Mouse (Mus musculus): ENCODE results near the gene Lsm10. TPM values are rescaled to one million over a fixed set of nuclear protein-coding genes. Genes with fewer than 3 reads are reported as not detected.
A peak's percentile ranks its signal among the peaks of the same experiment; 100 is the strongest.
"Not testable (repeated sequence)": the region's sequence is repeated elsewhere in the genome, so short reads cannot be mapped to it uniquely, and the experiment has no call there.

Lsm10 gene
- total RNA-seq, 2 experiments from 2014 or later: 9.2 to 12.8 TPM

- no peak for DNase-seq
- intact Hi-C loops (cut with DNase I): no loop called here
These were observed 4.5 kb upstream of the Lsm10 start for GRCm38 (mm10) chr4:126091873-126092272.

DNA sequence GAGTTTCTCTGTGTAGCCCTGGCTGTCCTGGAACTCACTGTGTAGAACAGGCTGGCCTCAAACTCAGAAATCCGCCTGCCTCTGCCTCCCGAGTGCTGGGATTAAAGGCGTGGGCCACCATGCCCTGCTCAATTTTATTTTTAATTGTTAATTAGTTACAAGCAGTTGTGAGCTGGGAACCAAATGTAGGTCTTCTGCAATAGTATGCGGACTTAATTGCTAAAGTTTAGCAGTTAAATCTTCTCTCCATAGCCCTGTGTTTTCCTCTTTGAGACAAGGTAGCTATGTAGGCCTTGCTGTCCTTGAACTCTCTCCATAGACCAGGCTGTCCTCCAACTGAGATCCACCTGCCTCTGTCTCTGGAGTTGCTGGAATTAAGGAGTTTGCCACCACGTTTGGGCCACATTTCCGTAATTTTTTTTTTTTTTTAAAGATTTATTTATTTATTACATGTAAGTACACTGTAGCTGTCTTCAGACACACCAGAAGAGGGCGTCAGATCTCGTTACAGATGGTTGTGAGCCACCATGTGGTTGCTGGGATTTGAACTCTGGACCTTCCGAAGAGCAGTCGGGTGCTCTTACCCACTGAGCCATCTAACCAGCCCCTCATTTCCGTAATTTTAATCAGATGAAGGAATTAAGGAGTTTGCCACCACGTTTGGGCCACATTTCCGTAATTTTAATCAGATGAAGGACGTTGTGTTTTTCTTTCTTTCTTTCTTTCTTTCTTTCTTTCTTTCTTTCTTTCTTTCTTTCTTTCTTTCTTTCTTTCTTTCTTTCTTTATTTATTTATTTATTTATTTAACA lies 597 bp upstream of the Lsm10 start:
- intact Hi-C loops (cut with DNase I); DNase-seq: not testable (repeated sequence)

GRCm38 (mm10) chr4:126097711-126098253 lies 1.4 kb downstream of the Lsm10 start:
- intact Hi-C loops (cut with DNase I): no loop called here
- no peak for DNase-seq

DNA sequence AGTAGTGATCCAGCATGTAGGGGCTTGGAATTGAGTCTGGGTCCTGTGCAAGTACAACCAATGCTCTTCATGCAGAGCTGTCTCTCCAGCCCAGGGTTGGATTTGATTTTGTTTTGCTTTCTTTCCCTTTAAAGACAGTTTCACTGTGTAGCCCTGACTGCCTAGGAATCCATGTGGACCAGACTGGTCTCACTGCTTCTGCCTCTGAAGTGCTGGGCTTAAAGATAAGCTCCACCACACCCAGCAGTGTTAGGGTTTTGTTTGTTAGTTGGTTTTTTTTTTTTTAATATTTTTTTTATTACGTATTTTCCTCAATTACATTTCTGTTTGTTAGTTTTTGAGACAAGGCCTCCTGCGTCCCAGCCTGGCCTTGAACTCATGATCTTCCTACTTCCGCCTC lies 2.9 kb downstream of the Lsm10 start:
- no peak for DNase-seq
- intact Hi-C loops (cut with DNase I): no loop called here

DNA sequence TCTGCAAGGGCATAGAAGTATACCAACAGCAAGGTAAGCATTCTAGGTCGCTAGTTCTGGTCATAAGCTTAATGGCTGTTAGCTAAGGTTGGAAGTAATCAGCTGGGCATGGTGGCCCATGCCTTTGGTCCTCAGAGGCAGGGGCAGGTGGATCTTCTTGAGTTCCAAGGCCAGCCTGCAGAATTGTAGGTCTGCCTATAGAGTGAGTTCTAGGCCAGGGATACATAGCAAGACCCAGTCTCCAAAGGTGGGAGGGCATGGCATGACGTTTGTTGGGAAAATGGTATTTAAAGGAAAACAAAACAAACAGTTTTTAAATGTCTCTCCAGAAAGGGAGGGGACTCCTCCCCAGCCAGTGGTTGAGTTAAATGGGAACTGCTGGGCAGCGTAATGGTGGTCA lies 4.3 kb downstream of the Lsm10 start:
- DNase-seq: no peak
- intact Hi-C loops (cut with DNase I): no loop called here

DNA sequence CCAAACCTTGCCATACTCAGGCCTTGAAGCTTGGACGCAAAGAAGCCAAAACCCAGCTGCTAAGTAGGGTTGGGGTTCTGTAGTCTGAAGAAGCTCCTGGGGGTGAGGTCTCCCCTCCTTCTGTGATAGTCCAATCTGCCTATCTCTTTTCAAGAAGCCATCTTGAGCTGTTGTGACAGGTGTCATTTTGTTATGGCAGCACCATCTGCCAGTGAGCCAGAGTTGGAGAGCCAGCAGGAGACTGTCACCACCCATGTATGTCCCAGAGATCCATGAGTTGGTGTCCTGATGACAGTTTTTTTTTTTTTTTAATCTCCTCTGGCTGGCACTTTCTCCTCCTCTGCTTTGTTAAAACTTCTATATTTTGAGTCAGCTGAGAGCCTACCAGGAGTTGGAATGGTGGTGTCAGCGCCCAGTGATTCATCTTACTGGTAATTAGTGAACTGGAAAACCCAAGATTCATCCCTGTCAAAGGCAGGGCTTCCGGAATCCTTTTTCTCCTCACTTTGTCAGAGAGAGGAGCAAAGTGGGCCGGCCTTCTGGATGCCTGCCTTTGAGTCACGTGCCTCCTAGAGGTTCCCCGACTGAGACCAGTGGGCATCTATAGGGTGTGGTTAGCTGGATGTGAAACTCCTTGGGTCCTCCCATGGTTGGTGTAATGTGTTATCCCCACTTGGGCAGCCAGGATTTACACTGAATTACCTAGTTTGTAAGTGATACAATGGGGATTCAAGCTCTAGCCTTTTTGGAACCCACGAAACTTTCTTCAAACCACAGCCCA lies 5.8 kb downstream of the Lsm10 start:
- peak in 1 of 2 experiments; percentile 40 for DNase-seq
- intact Hi-C loops (cut with DNase I): no loop called here

DNA sequence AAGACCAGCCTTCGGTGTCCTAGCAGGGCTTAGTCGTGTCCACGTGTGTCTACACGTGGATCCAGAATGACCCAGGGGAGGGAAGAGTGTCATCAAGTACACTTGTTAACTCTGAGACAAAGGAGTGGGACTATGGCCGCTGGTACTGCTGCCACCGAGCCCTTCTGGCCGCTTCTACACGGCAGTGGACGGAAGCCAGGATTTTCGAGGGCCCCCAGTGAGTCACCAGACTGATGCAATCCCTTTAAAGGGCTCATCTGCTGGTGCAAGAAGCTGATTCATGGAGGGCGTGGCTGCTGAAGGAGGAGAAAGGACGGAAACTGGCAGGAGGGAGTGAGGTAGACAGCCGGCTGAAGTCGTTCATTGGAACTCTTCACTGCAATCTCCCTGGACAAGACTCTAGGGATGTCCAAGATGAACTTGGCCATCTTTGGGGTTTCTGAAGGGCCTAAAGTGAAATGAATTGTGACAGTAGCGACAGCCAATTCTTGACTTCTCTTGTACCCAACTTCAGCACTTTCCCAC lies 6.7 kb downstream of the Lsm10 start:
- intact Hi-C loops (cut with DNase I): no loop called here
- peak; percentile 86 to 91 for DNase-seq

GRCm38 (mm10) chr4:126103590-126104068 lies 7.2 kb downstream of the Lsm10 start, which contains the start of gene Stk40:
Gene Stk40 (plus strand): TSS chr4:126103957.
- intact Hi-C loops (cut with DNase I): no loop called here
- DNase-seq: peak; percentile 95 to 97

GRCm38 (mm10) chr4:126104261-126105075 lies 8.0 kb downstream of the Lsm10 start:
- DNase-seq: peak in 1 of 2 experiments; percentile 26
- intact Hi-C loops (cut with DNase I): no loop called here

- DNase-seq: no peak
- intact Hi-C loops (cut with DNase I): no loop called here
These were observed 8.8 kb downstream of the Lsm10 start for GRCm38 (mm10) chr4:126105131-126105783.

GRCm38 (mm10) chr4:126108061-126108740 lies 11.8 kb downstream of the Lsm10 start:
- intact Hi-C loops (cut with DNase I): no loop called here
- DNase-seq: peak in 1 of 2 experiments; percentile 33

- no peak for DNase-seq
- intact Hi-C loops (cut with DNase I): no loop called here
These were observed 13.4 kb downstream of the Lsm10 start for GRCm38 (mm10) chr4:126109613-126110373.

- DNase-seq: peak; percentile 86 to 87
- intact Hi-C loops (cut with DNase I): no loop called here
These were observed 14.1 kb downstream of the Lsm10 start for GRCm38 (mm10) chr4:126110374-126111152.

DNA sequence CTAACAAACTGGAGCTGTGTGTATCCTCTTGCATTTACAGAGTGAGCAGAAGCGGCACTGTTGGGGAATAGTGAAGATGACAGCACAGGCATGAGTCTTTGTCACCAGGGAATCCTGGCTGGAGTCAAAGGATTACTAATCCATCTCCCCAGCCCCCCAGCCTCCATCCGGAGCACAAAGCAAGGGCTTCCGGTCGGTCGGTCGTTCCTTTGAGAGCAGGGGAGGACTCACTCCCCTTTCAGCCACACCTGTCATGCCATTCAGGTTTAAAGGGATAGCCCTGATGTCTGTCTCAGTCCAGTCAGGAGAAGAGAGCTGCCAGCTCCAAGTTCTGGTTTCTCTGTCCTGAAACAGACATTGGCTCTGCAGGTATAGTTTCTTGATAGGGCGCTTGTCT lies 14.7 kb downstream of the Lsm10 start:
- peak in 1 of 2 experiments; percentile 54 for DNase-seq
- intact Hi-C loops (cut with DNase I): no loop called here

GRCm38 (mm10) chr4:126113243-126113642 lies 16.8 kb downstream of the Lsm10 start:
- intact Hi-C loops (cut with DNase I): no loop called here
- no peak for DNase-seq

GRCm38 (mm10) chr4:126113943-126114342 lies 17.5 kb downstream of the Lsm10 start:
- intact Hi-C loops (cut with DNase I): loop anchor here (1.0 kb wide), 1 partner anchor 28 kb away; no protein-coding TSS in a partner anchor
- DNase-seq: peak; percentile 79 to 81

GRCm38 (mm10) chr4:126115411-126115810 lies 19.0 kb downstream of the Lsm10 start:
- DNase-seq: no peak
- intact Hi-C loops (cut with DNase I): no loop called here

Data from heart, postnatal 14 days (tissue).